Mouse (Mus musculus) liver, embryonic 16.5 days (tissue): ENCODE measurements at regions not wholly inside any gene's neighbourhood (a gene's known extent, or its start where the extent isn't known, plus 50 kb on each side); places are given as distances from the start of the nearest gene placed in this dataset.

Experiments used
- ATAC-seq: fragments of 200-750 bp; cut with Nextera tagmentation; 2 replicates; pipeline ENCODE4 v1.8.0; 2017; ENCODE audit warnings: low read depth, mild to moderate bottlenecking, moderate number of reproducible peaks, moderate library complexity
- H3K27ac ChIP-seq: fragments of 300-500 bp; sonication (generic); 2 replicates; pipeline ENCODE4 v1.5.1; 2014; ENCODE audit warnings: mild to moderate bottlenecking, low read length
- H3K27me3 ChIP-seq: fragments of 300-500 bp; sonication (generic); 2 replicates; pipeline ENCODE4 v1.6.1; 2014; ENCODE audit warnings: low read depth, low read length, mixed read lengths; ENCODE audit not compliant: control insufficient read depth, insufficient read depth
- H3K36me3 ChIP-seq: fragments of 300-500 bp; sonication (generic); 2 replicates; pipeline ENCODE4 v1.6.1; 2014; ENCODE audit warnings: mild to moderate bottlenecking; ENCODE audit not compliant: control insufficient read depth, insufficient read depth
- H3K4me1 ChIP-seq: fragments of 300-500 bp; sonication (generic); 2 replicates; pipeline ENCODE4 v1.6.1; 2014; ENCODE audit warnings: low read depth, low read length, mixed read lengths; ENCODE audit not compliant: control insufficient read depth
- H3K4me2 ChIP-seq: fragments of 300-500 bp; sonication (generic); 2 replicates; pipeline ENCODE4 v1.6.1; 2014; ENCODE audit warnings: low read depth, low read length, mixed read lengths
- H3K4me3 ChIP-seq: fragments of 300-500 bp; sonication (generic); 2 replicates; pipeline ENCODE4 v1.5.1; 2014; ENCODE audit warnings: low read depth, mild to moderate bottlenecking, low read length
- H3K9ac ChIP-seq: fragments of 300-500 bp; sonication (generic); 2 replicates; pipeline ENCODE4 v1.6.1; 2014; ENCODE audit warnings: low read depth, low read length
- H3K9me3 ChIP-seq: fragments of 300-500 bp; sonication (generic); replicated peaks from 2 replicates; pipeline ENCODE4 v1.6.1; 2016; ENCODE audit warnings: low read length; ENCODE audit not compliant: control insufficient read depth
- WGBS: fragments of 180-500 bp; shearing (Covaris S2); extraction: QIAGEN DNeasy Blood & Tissue Kit; methylation state at CpG from one replicate; pipeline ENCODE4 v1.1.7; 2014; ENCODE audit not compliant: insufficient replicate concordance; 5-methylcytosine and 5-hydroxymethylcytosine counted together

GRCm38 (mm10) chr10:120638316-120638715, 162.0 kb upstream of the Hmga2 start:
- Histone ChIP-seq H3K36me3 (no peaks in the 10 kb centered on the region), H3K4me1 (no peaks in the 10 kb centered on the region), H3K4me2 (no peak overlapping the region), H3K9me3 (no peaks in the 10 kb centered on the region), H3K9ac (no peak overlapping the region), H3K4me3 (no peak overlapping the region), H3K27me3 (no peaks in the 10 kb centered on the region), H3K27ac (no peak overlapping the region)
- ATAC-seq, result no peak
- 52% methylated on average over 4 of the region's 4 CpGs for WGBS

DNA sequence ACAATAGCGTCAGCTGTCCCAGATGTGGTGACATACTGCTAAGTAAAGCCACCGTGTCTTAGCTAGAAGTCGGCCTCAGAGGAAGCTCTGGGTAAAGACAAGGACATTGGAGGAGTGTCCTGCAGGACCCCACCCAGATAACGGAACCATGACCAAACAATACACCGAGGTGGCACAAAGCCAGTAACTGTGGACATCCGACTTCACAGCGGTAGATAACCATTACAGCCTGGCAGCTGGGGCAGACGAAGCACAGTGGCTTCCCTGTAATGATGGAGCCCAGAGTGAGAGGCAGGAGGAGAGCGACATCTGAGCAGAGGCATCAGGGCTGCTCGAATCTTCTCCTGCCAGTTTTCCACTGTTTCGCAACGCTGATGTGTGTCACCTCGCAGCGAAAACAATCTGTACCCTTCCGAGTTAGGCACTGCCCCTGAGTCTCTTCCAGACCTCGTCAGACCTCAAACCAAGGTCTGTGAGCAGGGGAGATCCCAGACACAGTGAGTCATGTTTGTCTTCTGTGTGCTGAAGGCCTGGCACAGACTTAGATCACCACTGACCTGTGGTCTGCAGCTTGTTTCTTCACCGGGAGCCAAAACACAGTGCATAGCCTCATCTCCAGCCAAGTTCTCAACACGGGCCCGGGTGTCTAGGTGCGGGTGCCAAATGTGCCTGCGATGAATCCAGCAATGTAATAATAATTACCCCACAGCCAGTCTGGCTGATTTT, 159.7 kb upstream of the Hmga2 start:
- WGBS, result 36% methylated on average over 21 of the region's 21 CpGs
- H3K4me2 ChIP-seq, result no peak overlapping the region
- no peaks in the 10 kb centered on the region for H3K27me3 ChIP-seq
- no peak for ATAC-seq
- no peak overlapping the region for H3K4me3 ChIP-seq
- H3K4me1 ChIP-seq, result no peaks in the 10 kb centered on the region
- H3K9ac ChIP-seq, result no peak overlapping the region
- H3K9me3 ChIP-seq, result no peaks in the 10 kb centered on the region
- no peak overlapping the region for H3K27ac ChIP-seq
- H3K36me3 ChIP-seq, result no peaks in the 10 kb centered on the region

GRCm38 (mm10) chr10:120635194-120635593, 158.9 kb upstream of the Hmga2 start:
- Histone ChIP-seq H3K4me1 (no peaks in the 10 kb centered on the region), H3K4me2 (no peak overlapping the region), H3K36me3 (no peaks in the 10 kb centered on the region), H3K9ac (no peak overlapping the region), H3K9me3 (no peaks in the 10 kb centered on the region), H3K4me3 (no peak overlapping the region), H3K27me3 (no peaks in the 10 kb centered on the region), H3K27ac (no peak overlapping the region)
- WGBS, result 68% methylated on average over 5 of the region's 5 CpGs
- no peak for ATAC-seq

GRCm38 (mm10) chr10:120632071-120632470, 155.8 kb upstream of the Hmga2 start:
- Histone ChIP-seq H3K27ac (no peak overlapping the region), H3K9ac (no peak overlapping the region), H3K36me3 (no peaks in the 10 kb centered on the region), H3K9me3 (no peaks in the 10 kb centered on the region), H3K4me1 (no peaks in the 10 kb centered on the region), H3K4me2 (no peak overlapping the region), H3K27me3 (no peaks in the 10 kb centered on the region), H3K4me3 (no peak overlapping the region)
- no peak for ATAC-seq
- 52% methylated on average over 2 of the region's 2 CpGs for WGBS

DNA sequence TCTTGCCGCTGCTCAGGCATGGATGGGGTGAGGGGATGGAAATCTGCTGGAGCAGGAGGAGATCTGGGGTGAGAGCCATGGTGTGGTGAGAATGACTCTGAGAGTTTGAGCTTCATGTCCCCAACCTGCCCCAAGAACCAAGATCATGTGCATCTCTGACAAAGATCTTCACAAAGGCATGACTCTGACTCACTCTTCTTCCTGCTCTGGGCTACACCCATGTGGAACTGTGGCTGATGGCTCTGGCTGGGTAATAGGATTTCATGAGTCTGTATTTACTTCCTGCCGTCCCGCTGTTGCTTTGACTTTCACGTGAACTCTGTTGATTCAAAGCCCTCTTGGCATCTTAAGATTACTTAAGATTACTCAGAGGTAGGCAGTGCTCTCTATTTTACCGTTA, 151.8 kb upstream of the Hmga2 start:
- Histone ChIP-seq H3K27ac (no peak overlapping the region), H3K27me3 (no peaks in the 10 kb centered on the region), H3K36me3 (no peaks in the 10 kb centered on the region), H3K4me3 (no peak overlapping the region), H3K4me2 (no peak overlapping the region), H3K9me3 (no peaks in the 10 kb centered on the region), H3K4me1 (no peaks in the 10 kb centered on the region), H3K9ac (no peak overlapping the region)
- WGBS, result 49% methylated on average over 5 of the region's 5 CpGs
- ATAC-seq, result no peak

DNA sequence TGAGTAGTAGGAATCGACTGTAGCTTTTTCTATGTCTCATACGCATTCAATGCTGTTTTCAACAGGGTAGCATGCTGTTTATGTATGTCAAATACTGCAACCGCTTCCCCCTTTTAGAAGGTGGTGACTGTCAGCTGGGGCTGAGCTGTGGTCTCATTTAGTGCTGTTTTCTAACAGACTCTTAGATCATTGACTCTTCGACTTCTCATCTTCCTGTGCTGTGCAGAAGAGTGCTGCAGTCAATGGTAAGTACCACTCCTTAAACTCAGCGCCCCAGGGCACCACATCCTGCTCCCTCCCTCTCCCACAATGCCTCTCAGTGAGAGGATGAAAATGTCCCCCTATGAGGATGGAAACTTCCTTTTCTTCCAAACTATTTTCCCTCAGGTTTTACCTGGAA, 149.2 kb upstream of the Hmga2 start:
- H3K9ac ChIP-seq, result no peak overlapping the region
- H3K4me1 ChIP-seq, result no peaks in the 10 kb centered on the region
- H3K4me2 ChIP-seq, result no peak overlapping the region
- no peak overlapping the region for H3K27ac ChIP-seq
- H3K27me3 ChIP-seq, result no peaks in the 10 kb centered on the region
- WGBS, result 25% methylated on average over 5 of the region's 5 CpGs
- no peaks in the 10 kb centered on the region for H3K36me3 ChIP-seq
- no peaks in the 10 kb centered on the region for H3K9me3 ChIP-seq
- no peak overlapping the region for H3K4me3 ChIP-seq
- ATAC-seq, result no peak

GRCm38 (mm10) chr10:120624203-120624942, 148.1 kb upstream of the Hmga2 start:
- ATAC-seq, result no peak
- no peak overlapping the region for H3K9ac ChIP-seq
- no peaks in the 10 kb centered on the region for H3K36me3 ChIP-seq
- H3K4me3 ChIP-seq, result no peak overlapping the region
- H3K4me2 ChIP-seq, result no peak overlapping the region
- 68% methylated on average over 10 of the region's 10 CpGs for WGBS
- no peaks in the 10 kb centered on the region for H3K4me1 ChIP-seq
- no peak overlapping the region for H3K27ac ChIP-seq
- H3K9me3 ChIP-seq, result no peaks in the 10 kb centered on the region
- H3K27me3 ChIP-seq, result no peaks in the 10 kb centered on the region

DNA sequence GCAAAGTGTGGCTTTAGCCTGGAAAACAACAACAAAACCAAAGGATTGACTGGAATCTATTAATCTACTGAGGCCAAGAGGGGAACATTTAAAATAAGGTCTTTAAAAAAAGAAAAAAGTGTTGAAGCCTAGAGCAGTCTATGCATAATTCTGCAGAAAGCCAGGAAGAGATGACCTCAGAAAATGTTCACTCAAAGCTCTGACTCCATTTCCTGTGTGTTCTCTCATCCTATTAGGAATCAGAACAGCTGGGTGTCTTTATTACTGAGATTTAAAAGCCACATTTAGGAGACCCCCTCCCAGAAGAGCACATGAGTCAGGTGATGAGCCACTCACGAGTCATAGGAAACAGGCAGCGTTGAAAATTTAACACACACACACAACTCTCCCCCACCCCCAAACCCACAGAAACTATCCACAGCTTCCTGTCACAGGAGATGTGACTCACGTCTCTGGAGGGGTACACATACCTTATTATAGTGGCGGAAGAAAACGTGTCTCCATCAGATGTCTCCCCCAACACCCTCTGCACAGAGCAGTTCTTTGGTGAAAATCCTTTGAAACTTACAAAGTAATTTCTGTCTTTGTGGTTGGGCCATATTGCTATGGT, 140.2 kb upstream of the Hmga2 start:
- Histone ChIP-seq H3K9ac (no peak overlapping the region), H3K27me3 (no peaks in the 10 kb centered on the region), H3K27ac (no peak overlapping the region), H3K4me2 (no peak overlapping the region), H3K4me3 (no peak overlapping the region), H3K9me3 (no peaks in the 10 kb centered on the region), H3K4me1 (no peaks in the 10 kb centered on the region), H3K36me3 (no peaks in the 10 kb centered on the region)
- ATAC-seq, result no peak
- 17% methylated on average over 5 of the region's 5 CpGs for WGBS

- ATAC-seq, result no peak
- Histone ChIP-seq H3K9me3 (no peaks in the 10 kb centered on the region), H3K4me3 (no peak overlapping the region), H3K27ac (no peak overlapping the region), H3K27me3 (no peaks in the 10 kb centered on the region), H3K4me1 (no peaks in the 10 kb centered on the region), H3K9ac (no peak overlapping the region), H3K36me3 (no peaks in the 10 kb centered on the region), H3K4me2 (no peak overlapping the region)
- WGBS, result 51% methylated on average over 8 of the region's 8 CpGs
Measured at GRCm38 (mm10) chr10:120612351-120612750, 136.1 kb upstream of the Hmga2 start.
